Mouse (Mus musculus): ENCODE results near the gene Olfr698.

- TF ChIP-seq POLR2A (IDR thresholded peaks at IDR 0.05; ENCODE audit: borderline replicate concordance, extremely low read depth, insufficient read depth, insufficient read length, poor library complexity, severe bottlenecking) (no peak), CTCF (IDR thresholded peaks at IDR 0.05; ENCODE audit: borderline replicate concordance, extremely low read depth, insufficient read depth, insufficient read length) (no peak)
These were observed 33.1 kb upstream of the Olfr698 start for GRCm38 (mm10) chr7:106788330-106788729.

Measured in brain, embryonic 14.5 days (tissue).